Mouse (Mus musculus) urinary bladder, postnatal 10 days (tissue): Measurements from ENCODE around the gene Pitpnm3.
"Not testable (repeated sequence)": the region's sequence is repeated elsewhere in the genome, so short reads cannot be mapped to it uniquely, and the experiment has no call there.

Source experiments
- DNase-seq: peaks from one replicate; pipeline ENCODE4 v3.0.0; 2022; ENCODE audit warnings: low spot score

The Pitpnm3 gene

GRCm38 (mm10) chr11:72135383-72136158 lies at the start of gene Pitpnm3:
Gene Pitpnm3 (minus strand): TSS chr11:72135778.
- DNase-seq = no peak

DNA sequence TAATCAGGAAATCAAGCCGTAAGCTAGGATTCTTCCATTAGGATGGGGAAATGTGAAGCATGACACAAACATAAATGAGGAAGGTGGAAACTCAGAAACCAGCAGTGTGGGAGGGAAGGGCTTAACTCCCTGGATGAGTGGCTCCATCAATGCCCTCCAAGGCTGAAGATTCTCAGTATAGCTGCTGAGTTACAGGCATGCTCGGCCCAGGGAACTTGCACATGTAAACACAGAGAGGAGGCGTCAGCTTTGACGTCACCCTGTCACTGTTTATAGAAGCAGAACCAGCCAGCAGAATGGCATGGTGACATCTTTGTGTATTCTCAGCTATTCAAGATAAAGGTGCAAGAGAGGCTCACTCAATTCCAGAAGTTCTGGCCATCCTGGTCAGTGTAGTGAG lies 48.7 kb upstream of the Pitpnm3 start:
- DNase-seq = no peak

- DNase-seq = no peak
Observed at GRCm38 (mm10) chr11:72181136-72181535, 45.6 kb upstream of the Pitpnm3 start.

DNA sequence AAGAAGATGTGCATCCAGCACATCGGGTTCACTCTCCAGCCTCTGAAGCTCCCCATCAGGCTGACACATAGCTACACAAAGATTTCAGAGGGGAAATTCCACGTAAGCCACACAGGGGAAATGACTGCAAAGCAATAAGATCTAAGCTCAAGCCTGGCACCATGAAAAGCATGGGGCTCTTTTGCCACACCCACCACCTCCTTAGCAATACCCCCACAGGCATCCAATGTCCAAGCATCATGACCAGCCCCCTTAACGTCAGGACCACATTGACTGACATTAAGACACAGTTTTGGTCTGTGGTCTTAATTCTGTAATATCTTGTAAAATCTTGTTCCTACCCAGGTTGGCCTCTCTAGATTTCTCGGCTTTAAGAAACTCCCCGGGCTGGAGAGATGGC lies 45.0 kb upstream of the Pitpnm3 start:
- no peak for DNase-seq

DNA sequence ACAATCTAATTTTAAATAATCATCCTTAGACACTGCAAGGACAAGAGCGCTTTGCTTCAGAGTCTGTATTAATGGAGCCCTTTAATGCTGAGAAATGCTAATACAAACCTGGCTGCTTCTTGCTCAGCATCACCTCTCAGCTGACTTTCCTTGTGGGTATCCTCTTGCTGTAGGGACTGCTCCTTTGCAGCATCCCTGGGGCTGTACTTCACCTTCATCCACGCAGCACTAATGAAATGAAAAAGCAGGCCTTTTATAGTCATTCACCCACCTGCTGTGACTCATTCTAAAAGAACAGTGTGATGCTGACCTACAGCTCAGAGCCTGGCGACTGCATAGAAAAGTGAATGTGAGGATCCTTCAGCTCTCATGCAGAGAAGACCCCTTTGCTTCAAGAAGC lies 41.0 kb upstream of the Pitpnm3 start:
- no peak for DNase-seq

DNA sequence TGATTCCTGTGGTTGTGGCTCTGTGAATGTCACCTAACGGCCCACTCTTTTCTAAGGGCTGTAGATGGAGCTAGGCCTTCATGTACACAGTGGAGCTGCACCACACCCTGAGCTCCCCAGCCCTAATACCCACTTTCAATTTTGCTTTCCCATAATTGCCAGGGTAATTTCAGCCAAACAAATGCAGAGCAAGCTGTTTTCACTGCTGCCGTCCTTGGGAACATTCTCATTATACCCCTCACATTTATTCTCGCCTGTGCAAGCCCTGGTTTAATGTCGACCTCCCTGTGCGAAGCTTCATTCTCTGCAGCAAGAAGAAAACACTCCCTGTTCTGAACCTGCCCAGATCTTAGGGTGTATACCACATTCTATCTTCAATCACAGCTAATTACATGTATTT lies 40.4 kb upstream of the Pitpnm3 start:
- DNase-seq = no peak

- no peak for DNase-seq
Observed at GRCm38 (mm10) chr11:72174721-72175120, 39.1 kb upstream of the Pitpnm3 start.

- DNase-seq = no peak
Observed at GRCm38 (mm10) chr11:72173506-72173905, 37.9 kb upstream of the Pitpnm3 start.

GRCm38 (mm10) chr11:72171906-72172305 lies 36.3 kb upstream of the Pitpnm3 start:
- not testable (repeated sequence) for DNase-seq

- no peak for DNase-seq
Observed at GRCm38 (mm10) chr11:72169871-72170270, 34.3 kb upstream of the Pitpnm3 start.

DNA sequence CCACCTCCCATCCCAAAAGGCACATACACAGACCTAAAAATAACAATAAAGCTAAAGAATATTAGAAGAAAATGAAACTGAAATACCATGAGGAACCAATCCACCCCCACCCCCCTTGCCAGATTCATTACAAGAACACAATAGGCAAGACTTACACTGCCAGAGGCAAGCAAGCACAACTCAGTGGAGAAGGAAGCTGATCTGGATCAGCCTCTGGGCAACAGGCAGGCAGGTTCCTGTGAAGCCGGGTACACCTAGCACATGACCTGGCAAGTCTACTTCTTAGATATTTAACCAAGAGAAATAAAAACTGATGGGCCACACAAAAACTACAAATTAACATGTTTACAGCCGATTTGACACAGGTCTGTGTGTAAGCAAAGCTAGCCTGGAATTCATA lies 27.6 kb upstream of the Pitpnm3 start:
- no peak for DNase-seq

DNA sequence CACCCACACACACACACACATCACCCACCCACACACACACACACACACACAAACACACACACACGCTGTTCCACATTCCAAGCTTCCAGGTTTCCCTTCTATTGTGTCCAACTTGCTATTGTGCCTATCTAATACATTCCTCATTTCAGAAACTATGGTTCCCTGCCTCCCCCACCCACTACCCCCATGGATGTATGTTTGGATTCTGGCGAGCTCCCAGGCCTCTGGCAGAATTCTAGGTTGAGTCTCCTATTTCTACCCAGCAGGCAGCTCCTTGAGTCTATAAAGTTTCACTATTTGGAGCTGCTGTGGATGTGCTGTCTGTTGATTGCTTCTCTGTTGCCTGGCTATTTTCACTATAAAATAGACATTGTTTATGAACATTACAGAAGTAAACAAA lies 21.0 kb upstream of the Pitpnm3 start:
- no peak for DNase-seq

DNA sequence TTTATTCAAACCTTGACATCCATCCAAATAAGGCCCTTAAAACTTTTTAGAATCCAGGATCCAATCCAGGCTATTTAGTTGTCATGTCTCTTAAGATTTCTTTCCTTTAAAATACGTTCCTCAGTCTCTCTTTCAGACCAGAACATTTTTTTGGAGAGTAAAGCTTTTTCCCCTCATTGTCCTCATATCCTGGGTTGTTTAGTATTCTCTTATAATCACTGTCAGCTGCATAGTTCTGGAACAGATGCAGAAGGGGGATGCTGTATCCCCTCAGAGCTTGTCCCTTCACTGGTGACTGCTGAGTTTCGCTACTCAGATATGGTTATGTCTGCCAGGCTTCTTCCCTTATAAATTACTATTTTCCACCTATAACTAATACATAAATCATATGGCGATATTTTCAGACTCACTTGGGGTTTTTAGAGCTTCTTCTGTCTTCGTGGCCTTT lies 20.4 kb upstream of the Pitpnm3 start:
- DNase-seq = no peak

DNA sequence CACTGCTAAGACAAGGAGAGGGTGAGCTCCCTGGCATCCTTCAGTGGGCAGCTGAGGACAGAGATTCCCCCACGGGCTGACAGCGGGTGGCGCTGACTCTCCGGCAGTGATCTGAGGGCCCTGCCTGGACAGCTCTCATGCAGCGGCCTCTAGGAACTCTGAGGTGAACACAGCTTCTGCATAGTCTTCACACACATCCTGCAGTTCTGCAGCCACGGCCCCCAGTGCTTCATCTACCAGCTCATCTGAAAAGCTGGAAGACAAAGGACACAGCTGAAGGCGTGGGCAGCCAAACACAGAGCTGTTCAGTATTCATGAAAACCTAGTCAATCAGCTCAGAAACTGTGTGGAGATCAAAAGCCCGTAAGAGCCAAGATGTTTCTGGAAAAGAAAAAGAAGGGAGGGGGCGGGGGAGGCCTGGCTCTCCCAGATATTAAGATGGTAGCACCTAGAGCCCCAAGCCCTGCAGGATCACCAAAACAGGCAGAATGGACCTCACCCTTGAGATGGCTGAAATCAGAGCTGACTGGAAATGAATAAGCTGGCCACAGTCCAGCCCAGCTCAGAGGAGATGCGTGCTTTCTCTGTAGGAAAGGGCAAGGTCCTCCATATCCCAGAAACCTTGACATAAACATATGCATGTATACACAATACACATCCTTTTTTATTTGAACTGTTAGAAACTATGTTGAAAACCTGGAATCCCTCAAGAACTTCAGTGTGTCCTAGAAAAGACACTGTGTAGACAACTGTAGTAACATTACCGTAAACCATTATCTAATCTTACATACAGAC lies 19.8 kb upstream of the Pitpnm3 start:
- DNase-seq = no peak

GRCm38 (mm10) chr11:72153122-72153862 lies 17.7 kb upstream of the Pitpnm3 start:
- DNase-seq = no peak

DNA sequence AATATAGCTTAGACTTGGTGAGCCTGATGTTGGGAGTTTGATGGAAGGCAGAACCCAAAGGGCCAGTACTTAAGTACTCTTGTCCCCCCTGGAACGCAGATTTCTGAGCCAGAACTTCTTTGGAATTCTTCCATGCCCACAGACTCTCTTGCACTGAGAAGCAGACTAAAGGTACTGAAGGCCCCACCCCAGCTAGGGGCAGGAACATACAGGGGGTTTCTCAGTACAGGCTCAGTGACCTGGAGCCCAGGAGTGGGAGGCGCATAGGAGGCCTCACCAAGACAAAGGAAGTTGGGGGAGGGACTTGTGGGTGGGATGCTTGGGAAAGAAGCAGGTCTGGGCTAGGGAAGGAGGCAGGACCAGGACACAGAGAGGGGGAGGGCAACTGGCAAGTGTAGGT lies 15.5 kb upstream of the Pitpnm3 start:
- no peak for DNase-seq

DNA sequence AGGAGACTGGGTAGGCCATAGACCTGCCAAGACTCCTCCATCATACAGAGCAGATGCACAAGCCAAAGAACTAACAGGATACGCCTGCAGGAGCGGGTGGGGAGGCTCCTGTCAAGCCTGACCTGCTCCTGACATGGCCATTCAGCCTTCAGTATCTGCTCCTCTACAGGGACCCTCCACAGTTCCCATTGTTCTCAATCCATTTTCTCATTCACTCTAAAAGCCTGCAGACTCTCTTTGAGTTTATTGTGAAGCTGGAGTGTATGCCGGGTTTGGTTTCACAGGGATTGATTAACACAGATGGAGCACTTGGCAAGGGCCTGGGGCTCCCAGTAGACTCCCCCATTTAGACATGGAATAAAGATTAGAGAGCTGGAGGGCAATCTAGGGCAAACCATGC lies 12.3 kb upstream of the Pitpnm3 start:
- DNase-seq = no peak

- no peak for DNase-seq
Observed at GRCm38 (mm10) chr11:72145877-72146248, 10.3 kb upstream of the Pitpnm3 start.

DNA sequence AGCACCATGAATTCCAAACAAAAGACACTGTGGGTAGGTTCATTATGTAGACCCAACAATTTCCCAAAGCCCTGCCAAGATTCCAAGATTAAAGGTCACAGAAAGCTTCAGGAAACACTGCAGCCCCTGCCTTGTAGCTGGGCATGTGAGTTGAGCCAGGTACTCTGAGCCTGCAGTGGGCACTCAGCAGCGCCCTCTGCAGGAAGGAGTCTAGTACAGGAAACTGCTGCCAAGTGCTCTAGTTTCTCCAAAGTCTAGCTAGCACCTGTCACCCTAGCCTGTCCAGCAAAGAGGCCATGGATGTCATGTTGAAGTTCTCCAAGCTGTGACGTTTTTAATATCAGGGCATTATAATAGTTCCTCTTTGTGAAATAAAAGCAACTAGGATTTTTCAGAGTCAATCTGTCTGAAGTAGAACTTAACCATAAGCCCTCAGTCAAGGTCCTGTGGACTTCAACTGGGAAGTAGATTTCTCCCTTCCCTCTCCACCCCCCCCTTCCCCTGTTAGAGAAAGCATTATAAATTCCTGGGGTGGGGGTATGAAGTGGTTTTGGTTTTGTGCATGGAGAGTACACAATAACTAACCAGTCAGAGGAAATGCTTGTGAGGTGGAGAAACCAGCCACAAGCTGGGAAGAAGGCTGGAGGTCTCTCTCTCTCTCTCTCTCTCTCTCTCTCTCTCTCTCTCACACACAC lies 9.8 kb upstream of the Pitpnm3 start:
- DNase-seq = no peak

DNA sequence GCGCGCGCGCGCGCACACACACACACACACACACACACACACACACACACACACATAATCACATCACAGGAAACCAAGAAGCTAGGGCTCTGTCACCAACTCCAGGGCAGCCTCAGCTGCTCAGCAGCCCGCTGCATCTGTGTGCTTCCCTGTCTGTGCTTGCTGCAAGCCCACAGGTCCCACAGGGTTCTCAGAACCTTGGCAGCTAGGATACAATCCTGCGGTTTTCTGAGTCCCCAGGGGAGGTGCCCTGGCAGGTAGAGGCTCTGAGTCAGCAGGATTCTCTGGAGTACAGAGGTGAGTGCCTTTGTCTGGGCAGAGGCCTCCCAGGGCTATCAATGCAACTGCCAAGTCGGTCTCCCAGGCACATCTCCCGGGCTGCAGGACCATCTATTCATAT lies 7.3 kb upstream of the Pitpnm3 start:
- no peak for DNase-seq

DNA sequence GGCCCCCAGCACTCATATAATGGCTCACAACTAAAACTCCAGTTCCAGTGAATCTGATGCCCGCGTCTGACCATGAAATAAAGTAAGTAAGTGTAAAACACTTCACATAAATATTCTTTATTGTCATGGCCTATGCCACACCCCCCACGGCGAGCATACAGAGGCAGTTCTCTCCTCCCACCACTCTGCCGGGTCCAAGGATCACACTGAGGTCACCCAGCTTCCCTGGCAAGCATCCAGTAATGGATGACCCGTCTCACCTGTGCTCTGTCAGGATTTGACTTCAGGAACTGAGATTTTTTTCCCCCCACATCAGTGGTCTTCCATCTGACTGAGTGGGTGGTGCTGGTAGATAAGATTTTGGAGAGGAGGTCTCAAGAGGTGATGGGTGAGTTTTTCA lies 4.6 kb upstream of the Pitpnm3 start:
- DNase-seq = no peak
